Mouse (Mus musculus) retina, embryonic 14.5 days (tissue): ENCODE measurements around the gene Rabepk.
"Not testable (repeated sequence)": the region's sequence is repeated elsewhere in the genome, so short reads cannot be mapped to it uniquely, and the experiment has no call there.

Source experiments
- DNase-seq: peaks from one replicate; pipeline ENCODE4 v3.0.0-alpha.2; 2015; ENCODE audit warnings: low spot score

The Rabepk gene

GRCm38 (mm10) chr2:34804172-34804571, 4.5 kb upstream of the Rabepk start:
- no peak for DNase-seq

GRCm38 (mm10) chr2:34803746-34804145, 4.0 kb upstream of the Rabepk start:
- DNase-seq = no peak

- DNase-seq = peak; percentile 32
Measured at GRCm38 (mm10) chr2:34802565-34803245, 3.0 kb upstream of the Rabepk start.

GRCm38 (mm10) chr2:34801516-34802482, 2.1 kb upstream of the Rabepk start:
- DNase-seq = peak; percentile 98

- no peak for DNase-seq
Measured at GRCm38 (mm10) chr2:34800371-34800770, 659 bp upstream of the Rabepk start.

GRCm38 (mm10) chr2:34795426-34795825, 4.3 kb downstream of the Rabepk start:
- DNase-seq = no peak

- no peak for DNase-seq
Measured at GRCm38 (mm10) chr2:34794511-34794910, 5.2 kb downstream of the Rabepk start.

GRCm38 (mm10) chr2:34792543-34792942, 7.2 kb downstream of the Rabepk start:
- not testable (repeated sequence) for DNase-seq

GRCm38 (mm10) chr2:34790282-34790681, 9.4 kb downstream of the Rabepk start:
- DNase-seq = no peak

- DNase-seq = peak; percentile 61
Measured at GRCm38 (mm10) chr2:34784085-34784484, 15.6 kb downstream of the Rabepk start.

GRCm38 (mm10) chr2:34783064-34784020, 16.4 kb downstream of the Rabepk start:
- no peak for DNase-seq

- no peak for DNase-seq
Measured at GRCm38 (mm10) chr2:34777237-34777868, 22.4 kb downstream of the Rabepk start.

- no peak for DNase-seq
Measured at GRCm38 (mm10) chr2:34774493-34774892, 25.2 kb downstream of the Rabepk start.

- no peak for DNase-seq
Measured at GRCm38 (mm10) chr2:34773673-34774072, 26.0 kb downstream of the Rabepk start.

- peak; percentile 65 for DNase-seq
Measured at GRCm38 (mm10) chr2:34772252-34773235, 27.2 kb downstream of the Rabepk start.

- peak; percentile 99 for DNase-seq
Measured at GRCm38 (mm10) chr2:34771368-34772226, 28.1 kb downstream of the Rabepk start, which contains the start of gene Hspa5. Gene Hspa5, plus strand, starts transcription at chr2:34771970.

- no peak for DNase-seq
Measured at GRCm38 (mm10) chr2:34770951-34771350, 28.8 kb downstream of the Rabepk start.

- no peak for DNase-seq
Measured at GRCm38 (mm10) chr2:34770049-34770448, 29.7 kb downstream of the Rabepk start.

- DNase-seq = no peak
Measured at GRCm38 (mm10) chr2:34764801-34765200, 34.9 kb downstream of the Rabepk start.
